Mouse (Mus musculus): ENCODE results near the gene H6pd.

The H6pd gene

GRCm38 (mm10) chr4:149942831-149943741, 65.7 kb downstream of the H6pd start:
- DNase-seq (ENCODE audit: low spot score) = no peak

- DNase-seq (ENCODE audit: low spot score) = no peak
Measured at GRCm38 (mm10) chr4:149941067-149941755, 67.6 kb downstream of the H6pd start.

DNA sequence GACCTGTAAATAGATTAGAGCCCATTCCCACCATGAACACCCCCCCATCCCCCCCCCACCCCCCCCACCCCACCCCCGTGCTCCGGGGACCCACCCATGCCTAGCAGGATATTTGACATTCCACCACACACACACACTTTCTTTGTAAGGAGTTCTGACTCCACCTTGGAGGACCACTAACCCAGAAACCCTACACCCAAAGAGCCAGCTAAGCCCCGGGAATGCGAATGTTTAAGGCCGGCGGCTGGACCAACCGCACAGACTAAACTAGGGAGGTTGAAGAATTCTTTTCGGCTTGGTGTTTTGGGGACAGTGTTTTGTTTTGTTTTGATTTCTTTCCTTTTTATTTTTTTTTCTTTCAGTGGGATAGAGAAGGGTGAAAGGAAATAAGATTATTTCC, 70.1 kb downstream of the H6pd start:
- DNase-seq (ENCODE audit: low spot score) = no peak

DNA sequence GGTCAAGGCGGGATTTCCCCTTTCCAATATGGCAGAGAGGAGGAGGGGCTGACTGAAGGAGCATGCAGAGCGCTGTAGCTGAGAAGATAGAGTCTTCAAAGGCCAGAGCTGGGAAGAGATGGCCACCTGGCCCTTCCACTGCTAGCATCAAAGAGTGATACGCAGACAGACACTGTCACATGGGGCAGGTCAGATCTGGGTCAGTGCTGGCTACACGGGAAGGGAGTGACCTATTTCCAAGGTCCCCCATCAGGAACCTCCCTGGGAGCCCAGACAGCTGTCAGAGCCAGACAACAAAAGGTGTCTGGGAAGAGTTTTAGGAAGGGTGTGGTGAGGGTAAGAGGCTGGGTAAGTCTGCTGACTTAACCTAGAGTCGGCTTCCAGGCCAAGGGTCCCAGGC, 71.9 kb downstream of the H6pd start:
- no peak for DNase-seq (ENCODE audit: low spot score)

GRCm38 (mm10) chr4:149935470-149935869, 73.4 kb downstream of the H6pd start:
- no peak for DNase-seq (ENCODE audit: low spot score)

- no peak for DNase-seq (ENCODE audit: low spot score)
Measured at GRCm38 (mm10) chr4:149933519-149934245, 75.1 kb downstream of the H6pd start.

DNA sequence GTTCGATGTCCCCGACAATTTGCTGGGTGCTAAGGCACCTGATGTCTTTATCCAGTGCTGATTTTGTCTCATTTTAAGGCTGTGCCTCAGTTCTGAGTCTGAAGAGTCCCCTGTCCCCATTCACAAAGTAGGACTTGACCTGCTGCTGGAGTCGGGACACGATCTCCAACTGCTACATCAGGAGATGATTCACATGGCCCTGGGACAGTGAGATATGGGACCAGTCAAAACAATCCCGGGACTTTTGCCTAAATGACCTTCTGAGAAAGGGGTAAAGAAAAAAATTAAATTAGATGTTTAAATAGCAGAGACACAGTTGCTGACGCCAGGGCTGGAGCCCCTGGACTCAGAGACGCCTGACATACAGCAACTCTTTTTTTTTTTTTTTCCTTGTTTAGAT, 75.8 kb downstream of the H6pd start:
- no peak for DNase-seq (ENCODE audit: low spot score)

DNA sequence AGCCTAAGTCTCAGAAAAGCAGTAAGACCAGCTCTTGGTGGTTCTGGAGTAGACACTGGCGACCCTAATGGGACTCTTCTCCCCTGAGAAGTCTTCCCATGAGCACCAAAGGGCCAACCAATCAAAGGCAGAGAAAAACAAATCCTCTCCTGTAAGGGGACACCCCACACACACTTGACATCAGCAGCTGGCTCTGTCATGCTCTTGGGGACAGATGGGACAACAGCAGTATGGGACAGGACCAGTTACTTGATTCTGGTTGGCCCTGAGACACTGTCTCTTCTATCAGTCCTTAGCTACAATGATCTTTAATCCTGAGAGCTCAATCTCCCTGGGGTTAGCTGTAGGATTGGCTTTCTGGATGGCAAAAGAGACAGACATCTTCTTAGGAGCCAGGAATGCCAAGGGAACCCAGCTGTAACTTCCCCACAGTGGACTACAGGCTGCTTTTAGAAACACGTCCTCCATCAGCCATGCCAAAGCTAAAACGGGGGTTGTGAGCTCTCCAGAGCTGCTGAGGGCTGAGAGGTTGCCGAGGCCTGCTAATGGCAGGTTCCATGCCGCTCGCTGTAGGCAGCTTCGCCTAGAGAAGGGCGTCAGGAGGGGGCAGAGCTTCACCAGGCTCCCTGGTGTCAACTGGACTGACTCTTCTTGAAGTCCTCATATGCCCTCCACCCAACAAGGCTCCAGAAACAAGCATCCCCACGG, 76.6 kb downstream of the H6pd start:
- DNase-seq (ENCODE audit: low spot score) = no peak

- no peak for DNase-seq (ENCODE audit: low spot score)
Measured at GRCm38 (mm10) chr4:149930755-149931154, 78.1 kb downstream of the H6pd start.

Data from c-Kit-positive CD71-positive TER-119-positive erythroid progenitor cells, embryonic 14.5 days (primary cell).